Mouse (Mus musculus): ENCODE measurements around the gene Adgrl1.
A peak's percentile ranks its signal among the peaks of the same experiment; 100 is the strongest.
"Not testable (repeated sequence)": the region's sequence is repeated elsewhere in the genome, so short reads cannot be mapped to it uniquely, and the experiment has no call there.

Gene Adgrl1

GRCm38 (mm10) chr8:83954749-83955105 lies 54.8 kb downstream of the Adgrl1 start:
- no peak for DNase-seq (ENCODE audit: low spot score in 2 of 2)

GRCm38 (mm10) chr8:83955106-83955957 lies 55.4 kb downstream of the Adgrl1 start, which contains the start of the genes Gm10644 and Asf1b:
Gene Gm10644 (minus strand): TSS chr8:83955205.
Gene Asf1b (plus strand): TSS chr8:83955507.
- peak; percentile 99 to 100 for DNase-seq (ENCODE audit: low spot score in 2 of 2)

GRCm38 (mm10) chr8:83955958-83956218 lies 56.0 kb downstream of the Adgrl1 start:
- DNase-seq (ENCODE audit: low spot score in 2 of 2) = no peak

- DNase-seq (ENCODE audit: low spot score in 2 of 2) = no peak
Measured at GRCm38 (mm10) chr8:83956789-83957188, 56.9 kb downstream of the Adgrl1 start.

- no peak for DNase-seq (ENCODE audit: low spot score in 2 of 2)
Measured at GRCm38 (mm10) chr8:83964015-83964765, 64.3 kb downstream of the Adgrl1 start.

GRCm38 (mm10) chr8:83967701-83968100 lies 67.8 kb downstream of the Adgrl1 start:
- DNase-seq (ENCODE audit: low spot score in 2 of 2) = no peak

GRCm38 (mm10) chr8:83971121-83971520 lies 71.2 kb downstream of the Adgrl1 start:
- DNase-seq (ENCODE audit: low spot score in 2 of 2) = no peak

GRCm38 (mm10) chr8:83971661-83972060 lies 71.8 kb downstream of the Adgrl1 start:
- no peak for DNase-seq (ENCODE audit: low spot score in 2 of 2)

GRCm38 (mm10) chr8:83972150-83973120 lies 72.5 kb downstream of the Adgrl1 start, which contains the start of gene Prkaca:
Gene Prkaca (plus strand): TSS chr8:83972993.
- DNase-seq (ENCODE audit: low spot score in 2 of 2) = peak; percentile 99

GRCm38 (mm10) chr8:83973161-83974031 lies 73.5 kb downstream of the Adgrl1 start:
- no peak for DNase-seq (ENCODE audit: low spot score in 2 of 2)

- DNase-seq (ENCODE audit: low spot score in 2 of 2) = no peak
Measured at GRCm38 (mm10) chr8:83974521-83974920, 74.6 kb downstream of the Adgrl1 start.

- DNase-seq (ENCODE audit: low spot score in 2 of 2) = no peak
Measured at GRCm38 (mm10) chr8:83976101-83976630, 76.3 kb downstream of the Adgrl1 start.

GRCm38 (mm10) chr8:83976779-83977350 lies 77.0 kb downstream of the Adgrl1 start:
- no peak for DNase-seq (ENCODE audit: low spot score in 2 of 2)

GRCm38 (mm10) chr8:83977646-83978045 lies 77.7 kb downstream of the Adgrl1 start:
- DNase-seq (ENCODE audit: low spot score in 2 of 2) = no peak

- DNase-seq (ENCODE audit: low spot score in 2 of 2) = no peak
Measured at GRCm38 (mm10) chr8:83978200-83978599, 78.3 kb downstream of the Adgrl1 start.

- DNase-seq (ENCODE audit: low spot score in 2 of 2) = no peak
Measured at GRCm38 (mm10) chr8:83980250-83980649, 80.3 kb downstream of the Adgrl1 start.

GRCm38 (mm10) chr8:83980845-83981244 lies 80.9 kb downstream of the Adgrl1 start:
- no peak for DNase-seq (ENCODE audit: low spot score in 2 of 2)

- DNase-seq (ENCODE audit: low spot score in 2 of 2) = no peak
Measured at GRCm38 (mm10) chr8:83981533-83981932, 81.6 kb downstream of the Adgrl1 start.

- no peak for DNase-seq (ENCODE audit: low spot score in 2 of 2)
Measured at GRCm38 (mm10) chr8:83982449-83982848, 82.5 kb downstream of the Adgrl1 start.

GRCm38 (mm10) chr8:83983222-83983621 lies 83.3 kb downstream of the Adgrl1 start:
- DNase-seq (ENCODE audit: low spot score in 2 of 2) = not testable (repeated sequence)
